Mouse (Mus musculus) gastrocnemius, adult 2 months (tissue): ENCODE measurements around the gene Gm20661. TPM values are rescaled to one million over a fixed set of nuclear protein-coding genes. Genes with fewer than 3 reads are reported as not detected.

Experiments used
- DNase-seq: peaks from one replicate; pipeline ENCODE4 v3.0.0; 2022
- H3K27ac ChIP-seq: fragments of 200-600 bp; 2 replicates; pipeline ENCODE4 v1.8.1; 2022; ENCODE audit warnings: mild to moderate bottlenecking
- H3K4me3 ChIP-seq: fragments of 200-600 bp; 2 replicates; pipeline ENCODE4 v1.8.1; 2022; ENCODE audit warnings: mild to moderate bottlenecking, moderate library complexity
- CTCF ChIP-seq: fragments of 200-600 bp; IDR thresholded peaks from 2 replicates; pipeline ENCODE4 v1.8.1; 2022; ENCODE audit warnings: antibody characterized with exemption, mild to moderate bottlenecking, moderate library complexity
- intact Hi-C: fragments of 180-260 bp; cut with DNase I; formaldehyde crosslinking; loops from one replicate; pipeline ENCODE4 v1.15.1; 2025
- total RNA-seq, 2 experiments: library from RNA; stranded (reverse); gene quantifications; 2 replicates each; pipeline ENCODE4 v1.2.3; 2021

Gm20661 gene
- total RNA-seq, 2 experiments from 2014 or later, result not detected

DNA sequence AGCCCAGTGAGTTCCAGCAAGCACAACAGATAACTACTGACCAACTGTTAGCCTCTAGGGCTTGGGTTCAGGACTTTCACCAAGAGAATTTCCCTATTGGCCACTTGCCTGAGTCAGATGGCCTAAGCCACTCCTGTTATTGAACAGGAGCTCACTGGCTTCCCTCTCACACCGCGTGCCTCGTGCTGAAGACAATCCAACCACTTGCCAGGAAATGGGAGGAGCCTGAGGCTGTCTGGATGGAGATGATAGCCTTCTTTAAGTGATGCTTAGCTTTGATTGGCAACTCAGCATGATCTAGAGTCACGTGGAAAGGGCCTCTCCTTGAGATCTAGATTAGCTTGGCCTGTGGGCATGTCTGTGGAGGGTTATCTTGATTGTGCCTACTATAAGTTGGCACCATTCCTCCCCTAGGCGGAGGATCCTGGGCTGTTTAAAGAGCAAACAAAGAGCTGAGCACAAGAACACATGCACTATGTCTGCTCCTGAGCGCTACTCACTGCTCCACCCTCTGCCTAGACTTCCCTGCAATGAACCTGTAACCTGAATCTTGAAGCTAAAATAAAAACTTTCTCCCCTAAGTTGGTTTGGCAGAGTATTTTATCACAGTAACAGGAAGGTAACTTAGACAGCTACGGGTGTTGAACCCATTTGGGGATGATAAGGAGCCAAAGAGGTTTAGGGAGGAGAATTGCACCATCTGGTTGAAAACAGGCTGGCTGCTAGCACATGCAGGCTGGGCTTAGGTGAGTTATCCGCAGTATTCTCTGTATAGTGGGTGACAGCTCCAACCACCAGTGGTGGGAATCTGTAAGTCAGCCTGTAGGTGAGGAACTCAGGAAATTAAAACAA lies 10.9 kb upstream of the Gm20661 start:
- 0 out of 2 replicates have a peak overlapping the region, but pooled peaks have one; percentile 9 for H3K27ac ChIP-seq
- intact Hi-C loops, result no loop called here
- DNase-seq, result no peak

DNA sequence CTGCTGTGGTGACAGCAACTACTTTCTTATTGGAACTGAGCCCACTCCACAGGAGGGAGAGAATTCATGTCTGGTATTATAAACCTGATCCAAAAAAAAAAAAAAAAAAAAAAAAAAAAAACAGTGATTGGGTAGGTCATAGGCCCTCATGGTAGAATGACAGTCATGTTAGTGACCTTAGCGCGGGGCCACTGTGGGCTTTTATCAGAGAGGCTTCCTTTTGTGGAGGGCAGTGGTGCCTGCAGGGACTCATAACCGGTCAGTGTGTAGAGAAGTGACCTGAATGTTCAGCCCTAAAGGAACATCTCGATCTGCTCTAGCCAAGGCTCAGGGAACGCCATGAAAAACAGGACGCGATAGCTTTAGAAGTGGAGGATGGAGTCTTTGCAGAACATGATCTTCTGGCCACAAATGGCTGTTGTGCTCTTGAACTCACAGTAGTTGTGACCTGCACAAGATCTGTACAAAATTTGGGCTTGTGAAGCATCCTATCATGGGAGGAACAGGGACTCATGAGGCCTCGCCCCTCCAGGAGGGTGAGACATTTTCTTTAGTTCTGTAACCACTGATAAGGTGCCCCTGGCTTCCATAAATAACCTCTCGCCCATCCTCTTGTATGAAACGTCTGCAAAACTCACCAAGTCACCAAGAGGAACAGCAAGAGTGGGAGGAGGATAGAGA lies 8.2 kb upstream of the Gm20661 start:
- Histone ChIP-seq H3K4me3 (peak overlapping the region; percentile 71; the same call in 1 of the 2 replicates), H3K27ac (peak overlapping the region; percentile 84)
- intact Hi-C loops, result no loop called here
- DNase-seq, result no peak
- TF ChIP-seq CTCF, result no peak

More for the DNA sequence above, 10.9 kb upstream of the Gm20661 start:
- TF ChIP-seq CTCF, result no peak
- H3K4me3 ChIP-seq, result no peak overlapping the region

DNA sequence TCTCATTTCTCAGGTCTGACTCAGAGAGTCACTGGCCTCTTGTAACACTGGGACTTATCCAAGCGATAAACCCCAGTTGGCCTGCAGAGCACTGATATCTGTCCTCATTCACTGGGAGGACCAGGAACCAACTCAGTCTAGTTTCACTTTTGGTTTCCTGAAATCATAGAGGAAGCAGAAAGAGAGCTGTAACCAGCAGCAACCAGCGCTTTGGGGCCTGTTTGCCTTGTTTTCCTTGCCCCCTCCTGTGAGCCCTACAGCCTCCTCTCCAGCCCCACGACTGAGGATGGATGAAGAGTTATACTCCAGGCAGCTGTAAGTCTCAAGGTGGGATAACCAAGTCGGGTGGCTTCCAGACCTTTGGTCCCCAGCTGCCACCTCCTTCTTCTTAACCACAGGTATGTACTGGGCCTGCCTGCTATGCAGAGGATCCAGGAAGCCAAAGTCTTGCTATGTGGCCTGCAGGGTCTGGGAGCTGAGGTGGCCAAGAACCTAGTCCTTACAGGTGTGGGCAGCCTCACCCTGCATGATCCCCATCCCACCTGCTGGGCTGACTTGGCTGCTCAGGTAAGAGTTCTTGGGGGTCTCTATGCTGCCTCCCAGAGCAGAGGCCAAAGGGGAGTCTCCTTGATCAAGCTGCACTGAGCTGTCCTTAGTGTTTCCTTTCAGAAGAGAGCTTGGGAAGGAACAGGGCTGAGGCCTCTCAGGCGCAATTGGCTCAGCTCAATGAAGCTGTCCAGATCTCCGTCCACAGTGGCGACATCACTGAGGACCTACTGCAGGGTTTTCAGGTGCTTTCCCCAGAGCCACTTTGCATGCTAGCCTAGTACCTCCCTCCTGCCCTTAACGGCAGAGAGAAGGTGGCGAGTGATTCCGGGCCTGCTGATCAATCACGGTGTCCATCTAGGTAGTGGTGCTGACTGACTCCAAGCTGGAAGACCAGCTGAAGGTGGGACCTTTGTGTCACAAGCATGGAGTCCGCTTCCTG lies 7.2 kb upstream of the Gm20661 start, which contains the start of gene Uba7:
Gene Uba7, plus strand, starts transcription at position 107 of the 988 bp plus-strand sequence.
- peak within 1 kb of the TSS; percentile 71 for H3K4me3 ChIP-seq
- DNase-seq, result no peak
- intact Hi-C loops, result no loop called here

DNA sequence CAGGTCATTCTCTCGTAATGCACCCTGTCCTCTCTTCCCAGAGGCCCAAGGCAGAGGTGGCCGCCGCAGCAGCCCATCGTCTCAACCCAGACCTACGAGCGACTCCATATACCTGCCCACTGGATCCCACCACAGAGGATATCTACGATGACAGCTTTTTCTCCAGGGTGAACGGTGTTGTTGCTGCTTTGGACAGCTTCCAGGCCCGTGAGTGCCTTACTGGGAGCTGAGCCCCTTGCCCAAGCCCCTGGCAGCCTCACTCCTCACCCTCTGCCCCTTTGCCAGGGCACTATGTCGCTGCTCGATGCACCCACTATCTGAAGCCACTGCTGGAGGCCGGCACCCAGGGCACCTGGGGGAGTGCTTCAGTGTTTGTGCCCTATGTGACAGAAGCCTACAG lies 4.0 kb upstream of the Gm20661 start:
- Histone ChIP-seq H3K4me3 (no peak overlapping the region), H3K27ac (no peak overlapping the region)
- DNase-seq, result no peak
- no peak for TF ChIP-seq CTCF
- intact Hi-C loops, result no loop called here

More for the DNA sequence above, 7.2 kb upstream of the Gm20661 start, which contains the start of gene Uba7:
- H3K27ac ChIP-seq, result peak within 1 kb of the TSS; percentile 84
- no peak for TF ChIP-seq CTCF

DNA sequence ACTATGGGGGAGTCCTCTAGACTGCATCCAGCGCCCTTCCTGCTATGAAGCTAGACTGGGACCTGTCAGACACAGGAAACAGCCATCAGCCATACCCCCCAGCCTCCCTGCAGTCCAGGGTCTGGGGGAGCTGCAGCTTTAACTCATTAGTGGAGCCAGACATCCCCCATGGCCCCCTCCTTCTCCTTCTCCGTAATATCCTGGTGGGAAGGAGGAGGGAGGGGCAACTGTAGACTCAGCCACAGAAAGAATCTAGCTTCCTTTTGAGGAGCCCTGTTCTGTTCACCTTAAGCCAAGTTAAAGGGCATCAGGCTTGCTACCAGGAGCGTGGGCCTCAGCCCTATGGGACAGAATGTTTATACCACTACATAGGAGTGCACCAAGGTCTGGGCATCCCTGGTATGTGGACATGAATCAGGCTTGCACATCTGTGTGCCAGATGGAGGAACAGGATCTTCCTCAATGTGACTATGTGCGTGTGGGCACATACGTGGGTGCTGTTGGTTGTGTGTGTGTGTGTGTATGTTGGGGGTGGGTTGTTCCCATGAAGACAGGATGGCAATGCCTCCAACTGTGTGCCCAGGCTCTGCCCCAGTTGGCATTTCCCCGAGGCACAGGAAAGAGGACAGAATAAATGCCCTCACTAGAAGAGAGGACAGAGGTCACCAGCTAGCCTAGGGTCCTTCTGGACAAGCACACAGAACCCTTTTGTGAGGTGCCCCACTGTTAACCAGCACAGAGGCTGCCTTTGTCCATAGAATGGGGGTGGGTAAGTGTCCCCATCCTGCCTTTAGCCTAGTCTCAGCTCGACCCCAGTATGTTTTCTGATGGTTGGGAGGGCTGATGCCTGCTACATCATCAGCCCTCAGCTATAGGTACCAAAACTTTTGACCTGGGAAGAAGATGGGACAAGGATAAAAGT lies 913 bp upstream of the Gm20661 start:
- no peak for DNase-seq
- peak overlapping the region; percentile 73 for H3K4me3 ChIP-seq
- peak overlapping the region; percentile 89 for H3K27ac ChIP-seq
- intact Hi-C loops, result no loop called here
- no peak for TF ChIP-seq CTCF

DNA sequence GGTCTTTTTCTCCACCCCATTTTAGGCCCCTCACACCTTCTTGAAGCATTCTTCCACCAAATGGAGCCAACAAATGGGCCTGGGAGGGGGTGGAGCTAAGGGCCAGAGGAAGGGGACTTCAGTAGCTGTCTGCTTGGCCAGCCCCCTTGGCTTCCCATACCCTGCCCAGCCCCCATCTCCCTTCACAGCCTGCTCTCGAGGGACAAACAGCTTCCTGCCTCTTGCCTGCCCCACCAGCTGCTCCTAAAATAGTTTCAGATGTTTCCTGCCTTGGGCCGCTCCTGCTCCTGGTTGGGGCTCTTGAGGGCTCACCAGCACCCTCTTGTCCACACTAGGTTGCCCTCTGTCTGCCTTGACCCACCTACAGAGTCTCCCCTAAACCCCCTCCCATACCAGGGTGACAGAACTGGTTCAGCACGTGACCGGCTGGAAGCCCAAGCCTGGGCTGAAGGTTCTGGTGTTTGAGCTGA lies 598 bp downstream of the Gm20661 start:
- H3K4me3 ChIP-seq, result peak overlapping the region; percentile 73
- DNase-seq, result peak; percentile 81
- no peak for TF ChIP-seq CTCF
- H3K27ac ChIP-seq, result peak overlapping the region; percentile 89
- intact Hi-C loops, result no loop called here

DNA sequence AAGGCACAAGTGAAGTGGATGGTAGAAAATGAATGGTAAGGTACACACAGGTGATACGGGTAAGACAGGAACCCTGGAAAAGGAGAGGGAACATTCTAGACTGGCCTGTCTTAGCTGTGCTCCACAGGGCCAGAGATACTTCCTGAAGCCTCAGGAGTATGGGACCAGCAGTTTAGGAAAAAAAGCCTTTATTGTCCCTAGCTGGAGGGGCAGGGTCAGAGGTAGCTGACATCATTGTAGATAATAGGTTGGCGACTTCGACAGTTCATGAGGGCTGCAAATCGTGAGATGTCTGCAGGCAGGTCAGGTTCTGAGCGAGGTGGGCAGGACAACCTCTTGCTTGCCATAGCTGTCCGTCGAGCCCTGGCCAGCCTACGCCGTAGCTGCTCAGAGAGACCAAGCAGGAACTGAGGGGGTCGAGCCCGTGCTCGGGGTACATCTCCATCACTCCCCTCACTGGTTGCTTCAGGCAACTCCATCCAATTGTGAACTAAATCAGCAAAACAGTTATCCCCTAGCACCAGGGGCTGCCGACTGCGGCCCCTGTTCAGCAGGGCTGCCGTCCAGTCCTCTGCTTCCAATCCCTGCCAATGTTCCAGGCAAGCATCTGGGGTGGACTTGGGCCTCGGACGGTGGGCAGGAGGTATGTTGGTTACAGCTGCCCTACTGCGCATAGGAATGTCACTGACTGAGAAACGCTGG lies 1.3 kb downstream of the Gm20661 start:
- H3K4me3 ChIP-seq, result peak overlapping the region; percentile 73
- DNase-seq, result peak; percentile 34
- no peak for TF ChIP-seq CTCF
- intact Hi-C loops, result loop anchor here (2.0 kb wide), 1 partner anchor 69 kb away; the partner anchor contains the start of gene Amigo3
- peak overlapping the region; percentile 89 for H3K27ac ChIP-seq

DNA sequence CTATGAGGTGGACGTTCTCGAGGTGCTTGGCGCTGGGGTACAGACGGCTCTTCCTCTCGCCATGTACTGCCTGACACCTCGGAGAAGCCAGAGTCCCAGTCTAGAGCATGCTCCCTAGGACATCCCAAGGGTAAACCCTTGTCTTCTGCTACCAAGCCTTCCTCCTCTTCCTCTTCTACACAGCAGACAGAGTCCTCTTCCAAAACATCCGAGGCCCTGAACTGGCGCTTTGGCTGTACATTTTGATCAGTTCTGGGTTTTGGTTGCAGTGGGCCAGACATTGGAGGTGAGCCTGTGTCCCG lies 1.8 kb downstream of the Gm20661 start:
- peak overlapping the region; percentile 73 for H3K4me3 ChIP-seq
- no peak for DNase-seq
- TF ChIP-seq CTCF, result no peak
- peak overlapping the region; percentile 89 for H3K27ac ChIP-seq
- intact Hi-C loops, result loop anchor here (2.0 kb wide), 1 partner anchor 68 kb away; the partner anchor contains the start of gene Amigo3

DNA sequence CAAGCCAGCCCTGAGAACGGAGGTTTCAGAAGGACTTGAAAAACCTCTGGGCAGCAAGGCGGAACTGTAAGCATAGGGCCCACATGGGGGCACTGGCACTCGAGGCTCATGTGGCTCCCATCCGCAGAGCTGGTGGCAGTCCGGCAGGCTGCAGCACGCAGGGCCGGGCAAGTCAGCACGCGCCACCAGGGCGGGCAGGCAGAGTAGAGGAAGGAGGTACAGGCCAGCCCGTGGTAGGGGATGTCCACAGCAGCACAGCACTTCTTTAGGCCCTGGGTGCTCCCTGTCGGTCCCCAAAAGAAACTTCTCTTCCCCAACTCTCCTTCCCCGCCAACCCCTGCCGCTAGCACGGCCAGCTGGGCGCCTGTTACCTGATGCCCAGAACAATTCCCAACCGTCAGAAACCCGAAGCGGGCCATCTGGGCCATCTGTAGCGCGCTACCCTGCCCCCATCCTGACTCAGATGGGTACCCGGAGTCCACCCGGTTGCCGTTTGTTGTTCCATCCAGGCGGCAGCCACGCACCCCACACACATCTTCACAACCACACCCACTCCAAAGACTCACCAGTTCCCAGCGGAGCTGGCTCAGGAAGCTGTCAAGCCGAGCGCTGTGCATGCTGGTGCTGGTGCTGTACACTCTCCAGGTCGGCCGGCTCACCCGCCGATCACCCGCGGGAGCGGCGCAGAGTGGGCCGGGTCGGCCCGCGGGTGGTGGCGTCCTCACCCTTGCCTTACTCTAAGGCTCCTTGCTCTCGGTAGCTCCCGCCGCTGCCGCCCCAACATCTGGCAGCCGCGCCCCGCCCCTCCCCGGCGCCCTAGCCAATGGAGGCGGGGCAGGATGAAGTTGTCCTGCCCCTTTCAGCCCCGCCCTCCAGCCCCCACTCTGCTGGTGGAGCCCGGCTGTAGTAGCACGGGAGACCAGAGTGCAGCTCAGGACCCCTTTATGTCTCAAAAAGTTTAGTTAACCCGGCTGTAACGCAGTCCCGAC lies 2.6 kb downstream of the Gm20661 start, which contains the start of gene Inka1:
Gene Inka1, minus strand, starts transcription at position 749 of the 989 bp plus-strand sequence.
- intact Hi-C loops, result loop anchor here (1.0 to 2.0 kb wide), 3 partner anchors 22 to 80 kb away; partner anchors contain the start of gene Amigo3
- peak; percentile 4; the same call in 1 of the 2 replicates for TF ChIP-seq CTCF
- H3K27ac ChIP-seq, result peak within 1 kb of the TSS; percentile 89
- DNase-seq, result peak; percentile 94
- peak within 1 kb of the TSS; percentile 73 for H3K4me3 ChIP-seq
